Mouse (Mus musculus) G1E (cell line): ENCODE measurements around the gene Rpl9-ps6.

Experiments
- CTCF ChIP-seq: IDR thresholded peaks from 2 replicates; pipeline ENCODE4 v1.5.1; 2012; ENCODE audit warnings: low read depth, low read length, inconsistent platforms, mixed read lengths
- GATA1 ChIP-seq: IDR thresholded peaks from 2 replicates; pipeline ENCODE4 v1.6.1; 2012; ENCODE audit warnings: borderline replicate concordance, low read length, inconsistent platforms, mixed read lengths
- GATA2 ChIP-seq: IDR thresholded peaks from 2 replicates; pipeline ENCODE4 v1.6.1; 2012; ENCODE audit warnings: low read depth, low read length, inconsistent platforms, borderline replicate concordance
- POLR2AphosphoS5 ChIP-seq: IDR thresholded peaks from 2 replicates; pipeline ENCODE4 v1.6.1; 2012; ENCODE audit warnings: low read depth, low read length, inconsistent platforms; ENCODE audit not compliant: insufficient replicate concordance
- TAL1 ChIP-seq: conservative IDR thresholded peaks from 2 replicates; pipeline ENCODE4 v1.6.1; 2012; ENCODE audit warnings: low read depth, low read length, inconsistent platforms, mixed read lengths

DNA sequence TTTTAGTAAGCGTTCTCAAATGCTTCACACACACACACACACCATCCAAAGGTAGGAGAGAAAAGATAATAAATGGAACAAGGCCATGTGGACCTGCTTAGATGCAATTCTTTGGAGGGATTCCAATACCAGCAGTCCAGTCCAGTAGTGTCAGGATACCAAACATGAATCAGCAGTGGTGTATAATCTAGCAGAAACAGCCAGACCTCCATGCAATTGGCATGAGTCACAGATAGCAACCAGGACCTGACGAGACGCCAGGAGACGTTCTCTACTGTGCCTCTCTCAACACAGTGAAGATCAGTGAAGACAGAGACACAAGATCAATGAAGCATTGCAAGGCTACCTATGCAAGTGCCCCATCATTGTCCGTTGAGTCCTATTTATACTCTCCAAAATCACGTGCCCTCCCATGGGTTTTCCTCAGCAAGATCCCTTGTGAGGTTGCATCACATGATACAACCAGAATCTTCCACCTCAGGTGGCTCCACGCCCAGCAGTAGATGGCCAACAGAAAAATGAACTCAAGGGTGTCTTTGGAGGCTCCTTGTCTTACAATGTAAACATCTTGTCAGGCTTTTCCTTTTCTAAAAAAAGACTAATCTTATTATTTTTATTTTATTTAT lies 49.6 kb downstream of the Rpl9-ps6 start:
- TF ChIP-seq CTCF (no peak), GATA1 (no peak), TAL1 (no peak), POLR2AphosphoS5 (no peak), GATA2 (no peak)
